Mouse (Mus musculus) forebrain, embryonic 13.5 days (tissue): ENCODE data around the gene Zfp873. TPM values are rescaled to one million over a fixed set of nuclear protein-coding genes. Genes with fewer than 3 reads are reported as not detected.
"Not testable (repeated sequence)": the region's sequence is repeated elsewhere in the genome, so short reads cannot be mapped to it uniquely, and the experiment has no call there.

Experiments used
- ATAC-seq: fragments of 200-750 bp; cut with Nextera tagmentation; 2 replicates; pipeline ENCODE4 v1.8.0; 2017
- H3K27ac ChIP-seq: fragments of 300-500 bp; sonication (generic); 2 replicates; pipeline ENCODE4 v1.5.1; 2015; ENCODE audit warnings: inconsistent platforms, mild to moderate bottlenecking, moderate library complexity
- H3K27me3 ChIP-seq: fragments of 300-500 bp; sonication (generic); 2 replicates; pipeline ENCODE4 v1.6.1; 2015; ENCODE audit warnings: mild to moderate bottlenecking, inconsistent platforms
- H3K36me3 ChIP-seq: fragments of 300-500 bp; sonication (generic); 2 replicates; pipeline ENCODE4 v1.6.1; 2015; ENCODE audit warnings: mild to moderate bottlenecking, inconsistent platforms; ENCODE audit not compliant: poor library complexity, severe bottlenecking
- H3K4me1 ChIP-seq: fragments of 300-500 bp; sonication (generic); 2 replicates; pipeline ENCODE4 v1.6.1; 2015; ENCODE audit warnings: inconsistent platforms
- H3K4me2 ChIP-seq: fragments of 300-500 bp; sonication (generic); 2 replicates; pipeline ENCODE4 v1.6.1; 2015; ENCODE audit warnings: inconsistent platforms, mild to moderate bottlenecking, moderate library complexity
- H3K4me3 ChIP-seq: fragments of 300-500 bp; sonication (generic); 2 replicates; pipeline ENCODE4 v1.5.1; 2015; ENCODE audit warnings: mild to moderate bottlenecking, inconsistent platforms
- H3K9ac ChIP-seq: fragments of 300-500 bp; sonication (generic); 2 replicates; pipeline ENCODE4 v1.6.1; 2015; ENCODE audit warnings: mild to moderate bottlenecking, inconsistent platforms
- H3K9me3 ChIP-seq: fragments of 300-500 bp; sonication (generic); replicated peaks from 2 replicates; pipeline ENCODE4 v1.6.1; 2016; ENCODE audit warnings: inconsistent platforms
- whole genome bisulfite sequencing: fragments of 180-500 bp; shearing (Covaris S2); methylation state at CpG from one replicate; pipeline ENCODE4 v1.1.7; 2015; 5-methylcytosine and 5-hydroxymethylcytosine counted together
- polyA plus RNA-seq: library from polyadenylated mRNA; unstranded; fragments of >200 nt; fragmentation: Nextera tagmentation; extraction: Ambion mirVana; gene quantifications from 2 replicates; pipeline ENCODE4 v1.2.1, GENCODE M21; 2015

Zfp873 gene
- polyA plus RNA-seq, result 16.6 and 18.7 TPM in 2 replicates

DNA sequence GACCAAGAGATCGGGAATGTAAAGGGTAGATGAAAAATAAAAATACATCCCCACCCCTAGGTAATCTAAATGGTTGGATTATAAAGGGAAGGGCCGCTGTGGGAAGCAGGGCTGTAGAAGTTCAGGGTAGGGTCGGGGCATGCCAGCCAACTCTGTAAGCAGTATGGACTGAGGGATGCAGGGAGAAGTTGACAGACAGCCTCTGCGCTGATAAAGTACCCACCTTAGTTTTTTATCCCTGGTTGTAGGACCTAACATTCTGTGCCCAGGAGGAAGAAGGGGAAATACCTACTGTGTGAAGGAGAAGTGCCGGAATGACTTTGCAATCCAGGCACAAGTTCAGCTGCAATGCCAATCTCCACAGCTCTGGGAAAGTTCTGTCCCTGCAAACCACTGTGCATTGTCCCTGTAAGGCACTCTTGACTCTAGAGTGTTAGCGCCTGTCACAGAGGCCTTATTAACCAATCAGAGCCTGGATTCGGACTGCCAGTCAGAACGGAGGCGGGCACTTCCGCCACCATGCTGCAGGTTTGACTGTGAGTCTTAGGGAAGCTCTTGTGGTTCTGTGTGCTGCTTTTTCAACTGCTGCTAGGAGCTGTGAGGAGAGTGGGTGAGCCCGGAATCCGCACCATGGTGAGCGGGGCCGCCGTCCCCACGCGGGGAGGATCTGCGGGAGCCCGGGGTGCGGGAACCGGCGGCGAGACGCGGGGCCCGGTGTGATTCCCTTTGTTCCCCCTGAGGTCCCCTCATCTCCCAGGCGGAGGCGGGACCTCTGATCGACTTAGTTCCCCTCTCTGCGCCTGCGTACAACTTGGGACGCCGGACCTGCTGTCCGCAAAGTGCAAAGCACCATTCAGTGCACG, at the start of gene Zfp873:
Gene Zfp873 (plus strand): TSS at position 527 of the 863 bp plus-strand sequence.
- Histone ChIP-seq H3K4me1 (peaks cover 4% of the 10 kb centered on the region; the same call in 1 of the 2 replicates), H3K9ac (peak within 1 kb of the TSS; percentile 85), H3K4me2 (peak within 1 kb of the TSS; percentile 56), H3K4me3 (peak within 1 kb of the TSS; percentile 63), H3K9me3 (peaks cover 45% of the 10 kb centered on the region), H3K27ac (peak within 1 kb of the TSS; percentile 96), H3K27me3 (no peaks in the 10 kb centered on the region), H3K36me3 (peaks cover 30% of the 10 kb centered on the region)
- 10% methylated on average over 35 of the region's 35 CpGs for WGBS
- ATAC-seq, result peak; percentile 100

DNA sequence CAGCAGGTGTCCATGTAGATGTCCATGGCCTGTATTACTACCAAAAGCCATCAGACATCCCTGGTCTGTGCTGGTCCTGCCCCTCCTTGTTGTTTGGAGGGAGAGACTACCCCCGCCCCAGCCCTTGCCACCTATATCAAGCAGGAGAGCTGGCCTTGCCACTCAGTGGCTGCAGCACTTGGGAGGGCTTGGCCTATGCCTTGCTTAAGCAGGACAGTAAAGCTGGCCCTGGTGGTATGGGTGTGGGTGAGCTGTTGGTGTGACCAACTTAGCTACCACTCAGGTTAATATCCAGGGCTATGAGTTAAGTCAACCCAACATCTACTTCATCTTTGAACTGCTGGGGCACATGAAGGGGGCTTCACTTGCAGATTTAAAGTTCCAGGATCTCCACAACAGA, 44.7 kb upstream of the Zfp873 start:
- peaks cover 40% of the 10 kb centered on the region for H3K9me3 ChIP-seq
- H3K27me3 ChIP-seq, H3K9ac ChIP-seq, ATAC-seq, H3K4me1 ChIP-seq, H3K27ac ChIP-seq, H3K4me3 ChIP-seq, H3K4me2 ChIP-seq: not testable (repeated sequence)
- 95% methylated on average over 1 of the region's 1 CpGs for WGBS
- H3K36me3 ChIP-seq, result peaks cover 39% of the 10 kb centered on the region

DNA sequence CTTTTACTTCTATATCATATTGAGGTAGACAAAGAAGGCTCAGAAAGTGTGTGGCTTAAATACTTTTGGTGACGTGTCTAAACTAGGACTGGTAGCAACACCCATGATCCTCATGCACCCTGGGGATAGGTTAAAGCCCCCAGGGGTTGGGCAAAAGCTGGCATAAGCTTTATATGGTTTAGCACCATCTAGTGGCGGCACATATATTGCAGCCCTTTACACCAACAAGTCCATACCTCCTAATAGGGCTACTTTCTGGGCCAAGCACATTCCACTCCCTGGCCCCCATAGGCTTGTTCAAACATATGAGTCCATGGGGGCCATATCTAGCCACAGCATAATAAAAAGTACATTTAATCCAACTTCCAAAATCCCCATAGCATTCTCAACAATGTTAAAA, 43.1 kb upstream of the Zfp873 start:
- not testable (repeated sequence) for ATAC-seq, H3K27ac ChIP-seq, H3K9ac ChIP-seq, H3K27me3 ChIP-seq, H3K4me3 ChIP-seq, H3K4me1 ChIP-seq, H3K4me2 ChIP-seq
- Histone ChIP-seq H3K36me3 (peaks cover 39% of the 10 kb centered on the region), H3K9me3 (peaks cover 51% of the 10 kb centered on the region)
- WGBS, result 52% methylated on average over 2 of the region's 2 CpGs

DNA sequence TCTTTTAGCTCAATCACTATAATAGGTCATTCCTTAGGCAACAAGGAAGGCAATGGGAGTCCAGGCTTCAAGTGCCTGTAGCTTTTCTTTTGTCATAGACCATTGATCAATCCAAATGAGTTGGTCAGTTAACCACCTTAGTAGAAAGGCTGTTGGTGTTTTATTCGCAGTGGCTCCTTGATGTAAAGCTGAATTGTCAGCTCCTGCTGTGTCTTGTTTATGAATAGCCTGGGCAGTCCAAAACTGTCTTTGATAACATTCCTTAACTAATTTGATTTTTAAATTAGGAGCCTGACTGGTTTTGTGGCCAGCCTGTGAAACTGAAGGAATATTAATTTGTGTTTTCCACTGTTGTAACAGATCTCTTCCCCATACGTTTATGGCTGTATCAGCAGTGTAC, 5.7 kb upstream of the Zfp873 start:
- 70% methylated on average over 2 of the region's 2 CpGs for WGBS
- no peaks in the 10 kb centered on the region for H3K27me3 ChIP-seq
- H3K4me1 ChIP-seq, result 0 out of 2 replicates have a peak, but pooled peaks cover under 1% of the 10 kb centered on the region
- no peak for ATAC-seq
- H3K4me3 ChIP-seq, result no peak overlapping the region
- no peak overlapping the region for H3K9ac ChIP-seq
- no peak overlapping the region for H3K4me2 ChIP-seq
- H3K36me3 ChIP-seq, result no peaks in the 10 kb centered on the region; the same call in 1 of the 2 replicates
- H3K27ac ChIP-seq, result no peak overlapping the region
- H3K9me3 ChIP-seq, result peaks cover 8% of the 10 kb centered on the region

DNA sequence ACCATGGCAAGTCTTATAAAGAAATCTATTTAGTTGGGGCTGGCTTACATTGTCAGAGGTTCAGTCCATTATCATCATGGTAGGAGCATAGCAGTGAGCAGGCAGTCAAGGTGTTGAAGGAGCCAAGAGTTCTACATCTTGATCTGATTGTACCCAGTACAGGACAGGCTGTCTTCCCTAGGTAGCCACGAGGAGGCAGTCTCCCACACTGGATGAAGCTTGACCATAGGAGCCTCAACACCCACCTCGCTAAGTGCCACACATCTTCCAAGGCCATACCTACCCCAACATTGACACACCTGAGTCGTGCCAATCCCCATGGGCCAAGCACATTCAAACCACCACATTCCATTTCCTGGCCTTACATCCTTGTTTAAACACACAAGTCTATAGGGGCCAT, 1.3 kb upstream of the Zfp873 start:
- no peaks in the 10 kb centered on the region for H3K27me3 ChIP-seq
- no peak for ATAC-seq
- H3K4me2 ChIP-seq, result no peak overlapping the region
- no peak overlapping the region for H3K4me3 ChIP-seq
- H3K36me3 ChIP-seq, result peaks cover 18% of the 10 kb centered on the region
- 89% methylated on average over 3 of the region's 3 CpGs for WGBS
- peaks cover 32% of the 10 kb centered on the region for H3K9me3 ChIP-seq
- H3K27ac ChIP-seq, result no peak overlapping the region
- no peak overlapping the region for H3K9ac ChIP-seq
- H3K4me1 ChIP-seq, result peaks cover 4% of the 10 kb centered on the region; the same call in 1 of the 2 replicates

DNA sequence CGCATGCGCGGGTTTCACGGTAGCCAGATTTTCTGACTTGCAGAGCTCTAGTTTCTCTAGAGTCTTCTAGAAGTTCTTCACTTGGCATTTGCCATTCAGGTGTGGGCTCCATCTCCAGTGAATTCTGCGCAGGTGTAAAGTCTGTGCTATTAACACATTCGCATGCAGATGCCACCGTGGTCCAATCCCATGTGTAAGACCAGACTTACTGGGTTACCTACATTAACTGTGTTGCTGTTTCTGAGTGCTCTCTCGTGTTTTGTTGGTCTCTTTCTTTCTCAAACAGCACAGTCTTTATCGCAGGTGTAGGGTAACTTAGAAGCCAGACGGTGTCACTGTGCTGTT, 509 bp downstream of the Zfp873 start:
- ATAC-seq, result peak; percentile 44
- peak overlapping the region; percentile 56 for H3K4me2 ChIP-seq
- WGBS, result 29% methylated on average over 10 of the region's 10 CpGs
- H3K27ac ChIP-seq, result peak overlapping the region; percentile 96
- H3K36me3 ChIP-seq, result peaks cover 36% of the 10 kb centered on the region
- H3K27me3 ChIP-seq, H3K4me1 ChIP-seq: not testable (repeated sequence)
- H3K9me3 ChIP-seq, result peaks cover 51% of the 10 kb centered on the region
- peak overlapping the region; percentile 63 for H3K4me3 ChIP-seq
- peak overlapping the region; percentile 85 for H3K9ac ChIP-seq

GRCm38 (mm10) chr10:82082728-82083621, 35.1 kb downstream of the Zfp873 start, which contains the start of gene BC024063:
Gene BC024063 (plus strand): TSS chr10:82083353.
- 23% methylated on average over 42 of the region's 42 CpGs for WGBS

GRCm38 (mm10) chr10:82083622-82083971, 35.7 kb downstream of the Zfp873 start:
- ATAC-seq, result not testable (repeated sequence)

More at GRCm38 (mm10) chr10:82082728-82083621, 35.1 kb downstream of the Zfp873 start, which contains the start of gene BC024063:
- peak within 1 kb of the TSS; percentile 46 for H3K4me3 ChIP-seq
- H3K27me3 ChIP-seq, H3K4me1 ChIP-seq, H3K9me3 ChIP-seq, H3K36me3 ChIP-seq: not testable (repeated sequence)
- peak; percentile 98 for ATAC-seq
- peak within 1 kb of the TSS; percentile 51 for H3K4me2 ChIP-seq
- H3K9ac ChIP-seq, result peak within 1 kb of the TSS; percentile 63
- H3K27ac ChIP-seq, result peak within 1 kb of the TSS; percentile 88

More at GRCm38 (mm10) chr10:82083622-82083971, 35.7 kb downstream of the Zfp873 start:
- not testable (repeated sequence) for H3K9me3 ChIP-seq, H3K27me3 ChIP-seq, H3K36me3 ChIP-seq, H3K4me1 ChIP-seq
- peak overlapping the region; percentile 51 for H3K4me2 ChIP-seq
- peak overlapping the region; percentile 88 for H3K27ac ChIP-seq
- peak overlapping the region; percentile 63 for H3K9ac ChIP-seq
- peak overlapping the region; percentile 46 for H3K4me3 ChIP-seq
- WGBS, result 27% methylated on average over 14 of the region's 14 CpGs

Other genes starting within 250 kb of the Zfp873 start
- gene Gm4767, start 235.9 kb upstream of the Zfp873 start, polyA plus RNA-seq, result 2.8 and 4.3 TPM in 2 replicates
- gene Gm32687, start 184.2 kb upstream of the Zfp873 start, polyA plus RNA-seq, result 11.1 and 12.6 TPM in 2 replicates
- 3.9 and 5.8 TPM in 2 replicates for gene Zfp781, start 117.6 kb upstream of the Zfp873 start, polyA plus RNA-seq
- 5.3 and 6.1 TPM in 2 replicates for gene BC024063, start 35.2 kb downstream of the Zfp873 start, polyA plus RNA-seq
- gene AU041133, start 79.9 kb downstream of the Zfp873 start, polyA plus RNA-seq, result 8.9 and 9.2 TPM in 2 replicates
- 17.7 and 21.6 TPM in 2 replicates for gene Zfp938, start 193.2 kb downstream of the Zfp873 start, polyA plus RNA-seq